Mouse (Mus musculus): ENCODE data around the gene Cic.

GRCm38 (mm10) chr7:25269545-25270271 lies 2.2 kb downstream of the Cic start:
- TF ChIP-seq POLR2A (IDR thresholded peaks at IDR 0.05; ENCODE audit: borderline replicate concordance, low read depth, low read length), result no peak
- no peak for TF ChIP-seq CTCF (IDR thresholded peaks at IDR 0.05; ENCODE audit: low read depth, low read length)

Data from bone marrow macrophage, adult 2 months (primary cell).